Mouse (Mus musculus): ENCODE data around the gene Gstt1. TPM values are rescaled to one million over a fixed set of nuclear protein-coding genes. Genes with fewer than 3 reads are reported as not detected.
A peak's percentile ranks its signal among the peaks of the same experiment; 100 is the strongest.

Gstt1 gene
- total and polyA plus RNA-seq, 3 experiments, result 1.3 to 3.8 TPM; not detected in 1

- H3K4me1 ChIP-seq (ENCODE audit: control insufficient read depth in 1 of 2, insufficient read depth in 2 of 2, low read length in 2 of 2), result peaks cover 8 to 25% of the 10 kb centered on the region in 2 experiments; a peak in 3 of 4 replicates
- TF ChIP-seq MYC (IDR thresholded peaks at IDR 0.05; ENCODE audit: low read depth, low read length) (peak; percentile 85; the same call in 1 of the 2 replicates), CTCF (IDR thresholded peaks at IDR 0.05 in 2 of 3, conservative IDR thresholded peaks at IDR 0.05 in 1 of 3; ENCODE audit: control insufficient read depth in 1 of 3, insufficient read depth in 1 of 3, low read depth in 2 of 3, low read length in 3 of 3, poor library complexity in 1 of 3, severe bottlenecking in 1 of 3) (no peak), MYB (IDR thresholded peaks at IDR 0.05; ENCODE audit: low read depth, low read length) (no peak), CHD1 (IDR thresholded peaks at IDR 0.05; ENCODE audit: low read depth, low read length) (no peak), HCFC1 (IDR thresholded peaks at IDR 0.05; ENCODE audit: low read depth, low read length) (peak; percentile 92), POLR2AphosphoS2 (IDR thresholded peaks at IDR 0.05; ENCODE audit: low read length) (peak; percentile 95), POLR2A (IDR thresholded peaks at IDR 0.05; ENCODE audit: control insufficient read depth in 1 of 2, insufficient read depth in 1 of 2, low read depth in 1 of 2, low read length in 2 of 2, poor library complexity in 1 of 2) (peak; percentile 60 to 94), RAD21 (IDR thresholded peaks at IDR 0.05; ENCODE audit: low read depth, low read length) (no peak), ETS1 (IDR thresholded peaks at IDR 0.05; ENCODE audit: low read depth, low read length) (0 out of 2 replicates have a peak, but pooled peaks have one; percentile 10), ZC3H11A (IDR thresholded peaks at IDR 0.05; ENCODE audit: low read depth, low read length) (no peak), E2F4 (IDR thresholded peaks at IDR 0.05; ENCODE audit: borderline replicate concordance, low read depth, low read length) (no peak), POLR2AphosphoS5 (IDR thresholded peaks at IDR 0.05; ENCODE audit: borderline replicate concordance, low read depth, low read length) (no peak; the same call in 1 of the 2 replicates), NELFE (IDR thresholded peaks at IDR 0.05; ENCODE audit: low read depth, low read length) (peak; percentile 98), MXI1 (IDR thresholded peaks at IDR 0.05; ENCODE audit: low read depth, low read length) (peak; percentile 94), JUND (IDR thresholded peaks at IDR 0.05; ENCODE audit: low read depth, low read length) (no peak), ZKSCAN1 (IDR thresholded peaks at IDR 0.05; ENCODE audit: low read depth, low read length) (no peak), TCF12 (IDR thresholded peaks at IDR 0.05; ENCODE audit: low read depth, low read length) (no peak; the same call in 1 of the 2 replicates), MAZ (IDR thresholded peaks at IDR 0.05; ENCODE audit: low read depth, low read length) (peak; percentile 73; the same call in 1 of the 2 replicates), ZMIZ1 (IDR thresholded peaks at IDR 0.05; ENCODE audit: low read depth, low read length) (peak; percentile 89), BHLHE40 (IDR thresholded peaks at IDR 0.05; ENCODE audit: borderline replicate concordance, low read depth, low read length) (no peak), GATA1 (IDR thresholded peaks at IDR 0.05; ENCODE audit: low read depth, low read length) (0 out of 2 replicates have a peak, but pooled peaks have one; percentile 45), TBP (IDR thresholded peaks at IDR 0.05; ENCODE audit: low read depth, low read length) (peak; percentile 74; the same call in 1 of the 2 replicates), ZNF384 (IDR thresholded peaks at IDR 0.05; ENCODE audit: low read depth, low read length) (no peak), CHD2 (IDR thresholded peaks at IDR 0.05; ENCODE audit: low read length) (peak; percentile 92), SIN3A (IDR thresholded peaks at IDR 0.05; ENCODE audit: low read length) (peak; percentile 93), EP300 (IDR thresholded peaks at IDR 0.05; ENCODE audit: low read depth in 1 of 2, low read length in 2 of 2) (no peak), MAFK (IDR thresholded peaks at IDR 0.05; ENCODE audit: borderline replicate concordance, low read depth, low read length) (no peak), TAL1 (IDR thresholded peaks at IDR 0.05; ENCODE audit: low read length) (no peak), ELF1 (IDR thresholded peaks at IDR 0.05; ENCODE audit: low read depth, low read length) (peak; percentile 89), NRF1 (IDR thresholded peaks at IDR 0.05; ENCODE audit: insufficient read depth, low read depth, low read length, poor library complexity, severe bottlenecking) (peak; percentile 69), KAT2A (conservative IDR thresholded peaks at IDR 0.05; ENCODE audit: low read depth, low read length) (peak; percentile 75; the same call in 1 of the 2 replicates), USF1 (IDR thresholded peaks at IDR 0.05; ENCODE audit: low read depth, low read length) (0 out of 2 replicates have a peak, but pooled peaks have one; percentile 28), USF2 (IDR thresholded peaks at IDR 0.05; ENCODE audit: borderline replicate concordance in 1 of 2, insufficient read depth in 1 of 2, low read depth in 1 of 2, low read length in 2 of 2) (no peak), RCOR1 (IDR thresholded peaks at IDR 0.05; ENCODE audit: low read depth, low read length) (no peak), SMC3 (IDR thresholded peaks at IDR 0.05; ENCODE audit: low read depth, low read length) (no peak)
Observed at GRCm38 (mm10) chr10:75763682-75764518, 34.5 kb downstream of the Gstt1 start, which contains the start of gene Cabin1. Gene Cabin1 (minus strand): TSS chr10:75764341.

More at GRCm38 (mm10) chr10:75763682-75764518, 34.5 kb downstream of the Gstt1 start, which contains the start of gene Cabin1:
- peak; percentile 99 for DNase-seq (ENCODE audit: low read depth, low spot score)
- Histone ChIP-seq H3K4me3 (ENCODE audit: control insufficient read depth in 1 of 2, insufficient read depth in 1 of 2, low read depth in 2 of 2, low read length in 2 of 2) (peak within 1 kb of the TSS; percentile 71 to 93), H3K9ac (ENCODE audit: control insufficient read depth, low read depth, low read length, poor library complexity, severe bottlenecking) (peak within 1 kb of the TSS; percentile 89), H3K27me3 (ENCODE audit: control insufficient read depth in 1 of 2, insufficient read depth in 2 of 2, low read length in 2 of 2) (no peaks in the 10 kb centered on the region), H3K36me3 (ENCODE audit: control insufficient read depth in 1 of 2, insufficient read depth in 2 of 2, low read length in 2 of 2) (peaks cover 0 to 21% of the 10 kb centered on the region in 2 experiments), H3K27ac (ENCODE audit: control insufficient read depth, low read depth, low read length) (peak within 1 kb of the TSS; percentile 94), H3K79me2 (ENCODE audit: control insufficient read depth, insufficient read depth, low read length, poor library complexity) (peaks cover 32% of the 10 kb centered on the region), H3K9me3 (replicated peaks; ENCODE audit: insufficient read depth, low read length) (no peaks in the 10 kb centered on the region)

Data from MEL (cell line).